Mouse (Mus musculus): ENCODE results near the gene Cfap73.

Gene Cfap73

GRCm38 (mm10) chr5:120579898-120580626 lies 54.0 kb downstream of the Cfap73 start:
- DNase-seq, result no peak

DNA sequence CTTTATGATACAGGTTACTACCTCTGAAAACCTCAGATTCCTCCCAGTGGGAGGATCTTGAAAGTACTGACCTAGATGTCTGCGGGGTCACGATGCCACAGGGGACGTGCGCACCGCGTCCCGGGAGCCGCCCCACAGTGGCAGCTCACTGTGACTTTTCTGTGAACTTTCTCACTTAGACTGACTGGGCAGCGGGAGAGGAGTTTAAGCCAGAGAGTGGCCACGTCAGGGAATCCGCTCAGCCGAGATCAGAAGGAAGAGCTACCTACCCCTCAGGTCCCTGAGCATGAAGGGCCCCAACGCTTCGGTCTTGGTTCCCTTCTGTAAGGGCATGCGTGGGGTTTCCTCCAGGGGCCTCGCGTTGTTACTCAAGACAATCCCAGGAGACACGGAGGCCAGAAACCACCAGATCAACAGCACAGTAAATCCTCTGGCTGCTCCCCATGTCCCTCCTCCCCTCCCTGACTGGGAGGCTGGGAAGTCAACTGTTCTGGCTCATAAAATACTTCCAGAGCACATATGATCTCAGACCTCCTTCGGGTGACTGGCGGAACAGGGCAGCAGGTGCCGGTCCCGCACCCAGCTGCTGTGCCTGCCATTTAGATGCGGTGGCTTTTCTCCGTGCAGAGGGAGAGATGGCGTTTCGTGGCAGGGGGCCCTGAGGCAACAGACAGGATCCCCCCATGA lies 54.7 kb downstream of the Cfap73 start:
- no peak for DNase-seq

- peak; percentile 59 to 62 for DNase-seq
Observed at GRCm38 (mm10) chr5:120578504-120579081, 55.4 kb downstream of the Cfap73 start.

Data from lung, adult 18-20 months (tissue).